Mouse (Mus musculus) forebrain, embryonic 12.5 days (tissue): Measurements from ENCODE around the gene Atp6v1f. TPM values are rescaled to one million over a fixed set of nuclear protein-coding genes. Genes with fewer than 3 reads are reported as not detected.

Experiments
- ATAC-seq: fragments of 200-750 bp; cut with Nextera tagmentation; 2 replicates; pipeline ENCODE4 v1.8.0; 2017; ENCODE audit warnings: moderate TSS enrichment; ENCODE audit not compliant: low FRiP score
- H3K27ac ChIP-seq: fragments of 300-500 bp; sonication (generic); 2 replicates; pipeline ENCODE4 v1.5.1; 2016; ENCODE audit warnings: mild to moderate bottlenecking
- H3K27me3 ChIP-seq: fragments of 300-500 bp; sonication (generic); 2 replicates; pipeline ENCODE4 v1.6.1; 2016; ENCODE audit warnings: mild to moderate bottlenecking
- H3K36me3 ChIP-seq: fragments of 300-500 bp; sonication (generic); replicated peaks from 2 replicates; pipeline ENCODE4 v1.6.1; 2016; ENCODE audit warnings: mild to moderate bottlenecking
- H3K4me1 ChIP-seq: fragments of 300-500 bp; sonication (generic); 2 replicates; pipeline ENCODE4 v1.6.1; 2016
- H3K4me2 ChIP-seq: fragments of 300-500 bp; sonication (generic); 2 replicates; pipeline ENCODE4 v1.6.1; 2016; ENCODE audit warnings: mild to moderate bottlenecking, moderate library complexity
- H3K4me3 ChIP-seq: fragments of 300-500 bp; sonication (generic); replicated peaks from 2 replicates; pipeline ENCODE4 v1.5.1; 2016; ENCODE audit warnings: mild to moderate bottlenecking
- H3K9ac ChIP-seq: fragments of 300-500 bp; sonication (generic); 2 replicates; pipeline ENCODE4 v1.6.1; 2016; ENCODE audit warnings: mild to moderate bottlenecking
- H3K9me3 ChIP-seq: fragments of 300-500 bp; sonication (generic); 2 replicates; pipeline ENCODE4 v1.6.1; 2016
- WGBS: fragments of 180-500 bp; shearing (Covaris S2); methylation state at CpG from one replicate; pipeline ENCODE4 v1.1.7; 2016; 5-methylcytosine and 5-hydroxymethylcytosine counted together
- polyA plus RNA-seq: library from polyadenylated mRNA; unstranded; fragments of >200 nt; fragmentation: Nextera tagmentation; extraction: Ambion mirVana; gene quantifications from 2 replicates; pipeline ENCODE4 v1.2.1, GENCODE M21; 2016

Gene Atp6v1f
- polyA plus RNA-seq, 1 experiment from 2014 or later, result 197 TPM

DNA sequence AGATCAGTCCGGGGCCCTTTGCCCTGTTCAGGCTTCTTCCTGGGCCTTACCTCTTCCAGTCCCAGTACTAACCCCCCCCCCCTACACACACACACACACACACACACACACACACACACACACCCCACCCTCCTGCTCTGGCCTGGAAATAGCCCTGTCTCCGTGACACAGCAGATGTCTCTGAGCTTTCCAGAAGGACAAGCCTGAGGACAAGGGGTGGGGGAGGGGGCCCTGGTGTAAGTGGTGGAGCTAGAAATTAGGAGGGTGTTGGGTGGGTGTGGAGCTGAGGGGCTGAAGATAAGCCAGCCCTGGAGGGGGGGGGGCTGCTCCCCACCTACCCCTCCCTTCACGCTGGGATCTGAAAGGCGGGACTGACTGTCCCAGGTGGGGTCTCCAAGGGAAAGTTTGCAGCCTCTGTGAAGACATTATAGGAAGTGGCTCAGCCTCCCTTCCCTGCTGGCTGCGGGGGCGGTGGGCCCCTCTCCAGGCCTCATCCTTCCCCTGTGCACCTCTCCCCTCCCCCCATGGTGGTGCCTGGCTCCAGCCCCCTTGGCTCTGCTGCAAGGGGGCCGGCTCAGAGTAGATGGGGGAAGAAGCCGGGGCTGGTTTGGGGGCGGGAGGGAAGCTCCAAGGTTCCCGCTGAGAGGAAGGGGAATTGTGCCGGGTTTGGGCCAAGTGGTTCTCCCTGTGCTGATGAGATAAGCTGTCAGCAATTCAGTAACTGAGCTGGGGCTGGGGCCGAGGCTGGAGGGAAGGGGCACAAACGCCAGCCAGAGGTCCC, 32.4 kb upstream of the Atp6v1f start:
- peak; percentile 56 for ATAC-seq
- peak overlapping the region; percentile 86 for H3K4me2 ChIP-seq
- H3K4me3 ChIP-seq, result 0 out of 2 replicates have a peak overlapping the region, but pooled peaks have one; percentile 48
- peaks cover 48% of the 10 kb centered on the region for H3K4me1 ChIP-seq
- no peaks in the 10 kb centered on the region for H3K9me3 ChIP-seq
- H3K27ac ChIP-seq, result peak overlapping the region; percentile 75
- H3K27me3 ChIP-seq, result peaks cover 66% of the 10 kb centered on the region
- H3K36me3 ChIP-seq, result no peaks in the 10 kb centered on the region
- WGBS, result 7% methylated on average over 12 of the region's 13 CpGs
- peak overlapping the region; percentile 40 for H3K9ac ChIP-seq

DNA sequence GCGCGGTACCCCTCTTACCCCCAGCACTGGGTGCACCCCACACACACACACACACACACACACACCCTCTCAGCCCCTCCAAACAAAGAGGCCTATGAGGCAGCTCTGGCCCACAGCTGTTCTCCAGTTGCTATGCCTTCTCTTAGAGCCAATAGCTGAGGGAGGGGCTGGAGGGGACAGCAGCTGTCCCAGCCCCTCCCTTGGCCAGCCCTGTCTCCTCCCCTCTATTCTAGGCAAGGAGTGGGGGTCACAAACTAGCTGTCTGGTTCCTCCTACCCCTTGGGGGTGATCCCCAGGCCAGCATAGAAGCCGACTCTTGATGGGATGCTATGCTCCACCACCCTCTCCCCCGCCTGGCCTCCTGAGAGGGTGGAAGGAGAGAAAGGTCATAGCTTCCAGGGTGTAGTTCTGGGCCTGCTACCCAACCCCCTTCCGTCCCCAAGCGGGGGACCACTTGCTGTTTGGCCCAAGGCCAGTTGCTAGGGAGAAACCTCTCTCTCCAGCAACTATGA, 31.5 kb upstream of the Atp6v1f start:
- H3K4me1 ChIP-seq, result peaks cover 48% of the 10 kb centered on the region
- 7% methylated on average over 6 of the region's 6 CpGs for WGBS
- ATAC-seq, result peak; percentile 45
- H3K36me3 ChIP-seq, result no peaks in the 10 kb centered on the region
- H3K27me3 ChIP-seq, result peaks cover 58% of the 10 kb centered on the region
- peak overlapping the region; percentile 86 for H3K4me2 ChIP-seq
- peak overlapping the region; percentile 40 for H3K9ac ChIP-seq
- no peak overlapping the region; the same call in 1 of the 2 replicates for H3K4me3 ChIP-seq
- H3K9me3 ChIP-seq, result no peaks in the 10 kb centered on the region
- H3K27ac ChIP-seq, result peak overlapping the region; percentile 75

DNA sequence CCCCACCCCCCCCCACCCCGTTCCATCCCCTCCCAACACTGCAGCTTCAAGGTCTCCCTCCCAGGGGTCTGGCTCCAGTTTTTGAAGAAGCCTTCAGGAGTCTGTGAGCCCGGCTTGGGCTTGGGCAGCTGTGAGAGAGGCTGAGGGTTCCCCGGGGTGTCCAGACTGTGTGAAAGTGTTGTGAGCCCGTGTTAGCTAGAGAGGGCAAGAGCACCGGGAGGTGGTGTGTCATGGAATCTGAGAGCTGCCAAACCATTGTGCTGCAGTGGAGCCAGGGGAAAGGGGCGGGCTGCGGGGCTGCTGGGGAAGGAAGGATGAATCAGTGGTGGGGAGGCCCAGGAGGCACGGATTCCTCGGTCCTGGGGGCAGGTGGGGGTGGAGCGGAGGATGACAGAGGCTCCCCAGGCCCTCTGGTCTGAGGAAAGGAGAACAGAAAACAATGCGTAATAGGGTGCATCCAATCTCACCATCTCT, 31.0 kb upstream of the Atp6v1f start:
- Histone ChIP-seq H3K27me3 (peaks cover 53% of the 10 kb centered on the region), H3K4me1 (peaks cover 48% of the 10 kb centered on the region), H3K4me2 (peak overlapping the region; percentile 86), H3K36me3 (no peaks in the 10 kb centered on the region), H3K4me3 (no peak overlapping the region), H3K27ac (peak overlapping the region; percentile 75), H3K9me3 (no peaks in the 10 kb centered on the region), H3K9ac (peak overlapping the region; percentile 40)
- WGBS, result 6% methylated on average over 11 of the region's 11 CpGs
- no peak for ATAC-seq

DNA sequence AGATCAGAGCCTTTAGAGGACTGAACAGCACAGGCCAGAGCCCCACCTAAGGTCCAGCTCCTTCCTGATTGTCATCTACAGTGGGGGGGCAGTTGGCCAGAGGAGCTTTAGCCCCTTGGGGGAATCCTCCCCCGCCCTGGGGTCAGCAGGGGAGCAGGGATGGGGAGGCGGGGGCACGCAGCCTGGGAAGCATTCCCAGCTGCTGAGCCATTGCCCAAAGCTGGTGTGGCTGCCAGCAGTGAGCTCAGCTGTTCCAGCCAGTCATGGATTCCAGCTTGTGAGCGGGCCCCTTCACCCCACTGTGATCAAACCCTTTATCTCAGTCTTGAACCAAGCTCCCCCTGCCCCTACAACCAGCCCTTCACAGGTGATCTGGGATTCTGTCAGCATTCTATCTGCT, 28.3 kb upstream of the Atp6v1f start:
- WGBS, result 80% methylated on average over 4 of the region's 4 CpGs
- H3K36me3 ChIP-seq, result no peaks in the 10 kb centered on the region
- H3K9ac ChIP-seq, result no peak overlapping the region
- no peak overlapping the region for H3K4me3 ChIP-seq
- no peaks in the 10 kb centered on the region for H3K9me3 ChIP-seq
- peaks cover 30% of the 10 kb centered on the region for H3K4me1 ChIP-seq
- ATAC-seq, result no peak
- H3K4me2 ChIP-seq, result no peak overlapping the region
- peaks cover 25% of the 10 kb centered on the region for H3K27me3 ChIP-seq
- H3K27ac ChIP-seq, result no peak overlapping the region

DNA sequence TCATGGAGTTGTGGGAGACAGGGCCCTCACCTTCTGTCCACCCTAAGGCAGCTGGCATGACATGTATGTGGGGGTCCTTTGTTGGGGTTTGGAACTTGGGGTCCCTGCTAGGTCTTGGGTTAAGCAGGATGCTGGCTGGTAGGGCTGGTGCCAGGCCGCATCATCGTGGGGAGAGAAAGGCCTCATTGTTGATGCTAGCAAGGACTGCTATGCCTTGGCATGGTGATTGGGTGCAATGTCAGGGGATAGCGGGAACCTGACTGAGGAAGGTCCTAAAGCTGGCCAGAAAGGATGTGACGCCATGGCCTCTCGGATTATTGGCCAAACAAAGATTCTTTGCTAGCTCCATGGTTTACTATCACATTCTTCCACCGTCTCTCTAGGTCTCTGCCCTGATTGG, 27.7 kb upstream of the Atp6v1f start:
- Histone ChIP-seq H3K4me1 (peaks cover 24% of the 10 kb centered on the region), H3K27ac (no peak overlapping the region), H3K9ac (no peak overlapping the region), H3K4me2 (no peak overlapping the region), H3K27me3 (peaks cover 20% of the 10 kb centered on the region), H3K36me3 (no peaks in the 10 kb centered on the region), H3K4me3 (no peak overlapping the region), H3K9me3 (no peaks in the 10 kb centered on the region)
- 88% methylated on average over 6 of the region's 6 CpGs for WGBS
- no peak for ATAC-seq

DNA sequence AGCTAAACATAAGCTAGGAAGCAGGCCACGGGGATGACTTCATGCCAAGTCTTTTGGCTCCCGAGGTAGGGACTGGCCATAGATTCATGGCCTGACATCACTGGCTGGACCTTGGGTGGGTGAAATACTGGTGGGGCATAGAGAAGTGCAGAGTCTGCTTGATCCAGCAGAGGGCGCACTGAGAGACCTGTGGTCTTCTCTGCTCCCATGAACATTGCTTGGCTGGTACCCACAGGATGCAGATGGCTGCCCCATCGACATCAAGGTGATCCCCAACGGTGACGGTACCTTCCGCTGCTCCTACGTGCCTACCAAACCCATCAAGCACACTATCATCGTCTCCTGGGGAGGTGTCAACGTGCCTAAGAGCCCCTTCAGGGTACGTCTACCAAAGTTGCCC, 22.7 kb upstream of the Atp6v1f start:
- no peaks in the 10 kb centered on the region for H3K27me3 ChIP-seq
- no peaks in the 10 kb centered on the region for H3K4me1 ChIP-seq
- no peak overlapping the region for H3K27ac ChIP-seq
- no peak overlapping the region for H3K4me3 ChIP-seq
- H3K4me2 ChIP-seq, result no peak overlapping the region
- ATAC-seq, result no peak
- no peaks in the 10 kb centered on the region for H3K9me3 ChIP-seq
- H3K9ac ChIP-seq, result no peak overlapping the region
- no peaks in the 10 kb centered on the region for H3K36me3 ChIP-seq
- 72% methylated on average over 11 of the region's 11 CpGs for WGBS

DNA sequence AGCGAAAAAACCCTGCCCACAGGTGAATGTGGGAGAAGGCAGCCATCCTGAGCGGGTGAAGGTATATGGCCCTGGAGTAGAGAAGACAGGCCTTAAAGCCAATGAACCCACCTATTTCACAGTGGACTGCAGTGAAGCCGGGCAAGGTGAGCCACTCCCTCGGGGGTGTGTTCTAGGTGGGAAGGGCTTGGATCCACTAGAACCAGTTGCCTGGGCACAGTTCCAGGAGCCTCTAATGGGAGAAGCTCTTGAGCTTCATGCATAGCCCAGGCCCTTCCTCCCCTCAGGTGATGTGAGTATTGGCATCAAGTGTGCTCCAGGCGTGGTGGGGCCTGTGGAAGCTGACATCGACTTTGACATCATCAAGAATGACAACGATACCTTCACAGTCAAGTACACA, 22.2 kb upstream of the Atp6v1f start:
- no peaks in the 10 kb centered on the region for H3K4me1 ChIP-seq
- H3K36me3 ChIP-seq, result no peaks in the 10 kb centered on the region
- no peak overlapping the region for H3K4me3 ChIP-seq
- H3K9ac ChIP-seq, result no peak overlapping the region
- 92% methylated on average over 7 of the region's 7 CpGs for WGBS
- no peaks in the 10 kb centered on the region for H3K27me3 ChIP-seq
- ATAC-seq, result no peak
- H3K27ac ChIP-seq, result no peak overlapping the region
- H3K9me3 ChIP-seq, result no peaks in the 10 kb centered on the region
- H3K4me2 ChIP-seq, result no peak overlapping the region

DNA sequence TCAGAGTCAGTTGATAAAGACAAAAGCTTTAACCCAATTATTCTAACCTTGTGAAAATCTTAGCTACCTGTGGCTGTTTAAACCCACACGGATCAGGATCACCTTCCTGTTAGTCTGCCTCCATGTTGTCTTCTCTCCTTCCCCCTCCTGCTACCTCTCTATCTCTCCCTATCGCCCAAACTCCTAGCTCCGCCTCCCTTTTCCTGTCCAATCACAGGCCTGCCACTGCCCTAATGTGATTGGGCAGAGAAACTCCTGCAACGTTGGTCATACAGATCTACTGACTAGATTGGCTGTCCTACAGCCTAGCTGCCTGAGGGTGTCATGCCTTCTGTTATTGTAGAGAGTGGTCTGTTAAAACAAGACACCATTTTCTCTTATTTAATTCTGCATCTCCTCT, 17.7 kb upstream of the Atp6v1f start:
- WGBS, result 28% methylated on average over 4 of the region's 4 CpGs
- H3K9ac ChIP-seq, result no peak overlapping the region
- H3K27ac ChIP-seq, result no peak overlapping the region
- H3K4me2 ChIP-seq, result no peak overlapping the region
- ATAC-seq, result no peak
- H3K4me3 ChIP-seq, result no peak overlapping the region
- H3K4me1 ChIP-seq, result no peaks in the 10 kb centered on the region
- no peaks in the 10 kb centered on the region for H3K9me3 ChIP-seq
- no peaks in the 10 kb centered on the region for H3K36me3 ChIP-seq
- H3K27me3 ChIP-seq, result no peaks in the 10 kb centered on the region

DNA sequence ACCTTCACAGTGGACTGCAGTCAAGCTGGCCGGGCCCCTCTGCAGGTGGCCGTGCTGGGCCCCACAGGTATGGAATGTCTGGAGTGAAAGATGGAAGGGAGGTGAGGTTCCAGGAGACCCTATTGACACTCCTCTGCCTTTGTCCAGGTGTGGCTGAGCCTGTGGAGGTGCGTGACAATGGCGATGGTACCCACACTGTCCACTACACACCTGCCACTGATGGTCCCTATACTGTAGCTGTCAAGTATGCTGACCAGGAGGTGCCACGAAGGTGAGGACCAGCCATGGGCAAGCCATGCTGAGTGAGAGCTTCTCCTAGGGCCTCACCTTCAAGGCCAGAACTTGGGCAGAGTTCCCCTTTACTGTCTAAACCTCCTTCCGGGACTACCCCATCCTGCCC, 16.9 kb upstream of the Atp6v1f start:
- 94% methylated on average over 6 of the region's 6 CpGs for WGBS
- no peak overlapping the region for H3K4me3 ChIP-seq
- H3K27me3 ChIP-seq, result no peaks in the 10 kb centered on the region
- H3K36me3 ChIP-seq, result no peaks in the 10 kb centered on the region
- H3K27ac ChIP-seq, result no peak overlapping the region
- no peaks in the 10 kb centered on the region for H3K9me3 ChIP-seq
- no peaks in the 10 kb centered on the region for H3K4me1 ChIP-seq
- H3K9ac ChIP-seq, result no peak overlapping the region
- no peak for ATAC-seq
- no peak overlapping the region for H3K4me2 ChIP-seq

DNA sequence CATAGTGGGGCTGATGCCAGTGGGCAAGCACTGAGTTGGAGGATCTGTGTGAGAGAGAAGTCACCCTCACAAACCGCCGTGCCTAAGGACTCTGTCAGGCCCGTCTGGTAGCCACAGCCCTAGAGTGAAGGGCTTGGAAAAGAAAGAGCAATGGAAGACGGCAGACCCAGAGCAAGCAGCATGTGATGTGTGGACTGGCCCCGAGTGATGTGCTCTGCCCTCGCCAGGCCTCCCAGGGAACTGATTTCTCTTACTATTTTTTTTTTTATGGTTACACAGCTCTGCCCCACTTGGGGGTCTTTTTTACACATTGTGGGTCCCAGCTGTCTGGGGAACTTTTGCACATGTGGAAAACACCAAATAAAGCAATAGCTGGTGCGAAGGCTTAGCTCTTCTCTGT, 6.0 kb upstream of the Atp6v1f start:
- no peak for ATAC-seq
- 59% methylated on average over 7 of the region's 7 CpGs for WGBS

DNA sequence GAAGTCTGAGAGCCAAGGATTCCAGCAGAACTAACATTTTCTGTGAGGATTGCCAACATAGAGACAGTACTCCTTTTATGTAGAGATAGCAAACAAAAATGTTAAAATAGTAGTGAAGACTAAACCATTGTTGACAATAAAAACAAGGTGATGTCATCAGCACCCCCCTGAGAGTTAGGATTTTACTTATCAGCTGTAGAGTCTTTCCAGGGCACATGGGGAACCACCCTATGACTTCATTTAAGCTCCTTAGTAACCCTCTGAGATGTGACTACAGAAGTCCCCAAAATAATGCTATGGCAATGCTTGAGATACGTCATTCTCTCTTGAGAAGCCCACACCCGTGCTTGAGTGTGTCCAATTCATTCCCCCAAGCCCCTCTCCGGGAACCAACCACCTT, 4.1 kb upstream of the Atp6v1f start:
- Histone ChIP-seq H3K4me2 (no peak overlapping the region), H3K27ac (no peak overlapping the region), H3K9ac (no peak overlapping the region), H3K9me3 (no peaks in the 10 kb centered on the region), H3K27me3 (no peaks in the 10 kb centered on the region), H3K36me3 (no peaks in the 10 kb centered on the region), H3K4me1 (peaks cover 3% of the 10 kb centered on the region), H3K4me3 (no peak overlapping the region)
- WGBS, result 82% methylated on average over 3 of the region's 3 CpGs
- ATAC-seq, result no peak

More for the DNA sequence above, 6.0 kb upstream of the Atp6v1f start:
- H3K9me3 ChIP-seq, result no peaks in the 10 kb centered on the region
- H3K4me3 ChIP-seq, result no peak overlapping the region
- H3K27me3 ChIP-seq, result no peaks in the 10 kb centered on the region
- no peaks in the 10 kb centered on the region for H3K4me1 ChIP-seq
- H3K9ac ChIP-seq, result no peak overlapping the region
- no peak overlapping the region for H3K4me2 ChIP-seq
- H3K27ac ChIP-seq, result no peak overlapping the region
- H3K36me3 ChIP-seq, result no peaks in the 10 kb centered on the region

DNA sequence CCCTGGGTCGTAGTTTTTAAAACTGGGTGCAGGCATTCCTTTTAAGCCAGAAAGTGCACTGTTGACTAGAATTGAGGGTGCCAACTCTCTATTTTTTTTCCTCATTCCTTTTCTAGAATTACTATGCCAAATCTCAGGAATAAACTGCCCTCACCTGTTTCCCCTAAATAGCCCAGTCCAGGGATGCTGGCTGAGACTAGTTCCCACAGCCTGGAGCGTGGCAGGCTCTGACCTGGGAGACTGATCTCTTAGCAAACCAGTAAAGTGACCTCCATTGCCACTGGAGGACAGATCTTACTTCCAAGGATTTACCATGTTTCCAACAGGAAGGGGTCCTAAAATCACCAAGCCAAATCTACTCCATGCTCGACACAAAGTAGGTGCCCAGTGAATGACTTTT, 1.3 kb downstream of the Atp6v1f start:
- H3K4me1 ChIP-seq, result peaks cover 18% of the 10 kb centered on the region
- ATAC-seq, result no peak

DNA sequence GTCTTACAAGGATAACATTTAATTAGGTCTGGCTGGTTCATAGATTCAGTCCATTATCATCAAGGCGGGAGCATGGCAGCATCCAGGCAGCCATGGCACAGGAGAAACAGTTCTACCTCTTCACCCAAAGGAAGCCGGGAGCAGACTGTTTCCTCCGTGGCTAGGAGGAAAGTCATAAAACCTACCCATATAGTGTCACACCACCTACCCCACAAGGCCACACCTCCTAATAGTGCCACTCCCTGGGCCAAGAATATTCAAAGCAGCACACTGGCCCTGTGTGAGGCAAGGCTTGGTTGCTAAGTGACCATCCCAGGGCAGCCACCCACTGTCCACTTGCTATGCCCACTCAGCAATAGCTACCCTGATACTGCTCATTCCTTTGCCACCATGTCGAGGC, 3.6 kb downstream of the Atp6v1f start, which contains the start of gene Atp6v1fnb:
Gene Atp6v1fnb (plus strand): TSS at position 301 of the 400 bp plus-strand sequence.
- ATAC-seq, result no peak
- Histone ChIP-seq H3K4me2 (no peak within 1 kb of the TSS), H3K4me1 (peaks cover 26% of the 10 kb centered on the region), H3K27me3 (peaks cover 20% of the 10 kb centered on the region), H3K36me3 (peaks cover 20% of the 10 kb centered on the region), H3K27ac (no peak within 1 kb of the TSS), H3K9ac (no peak within 1 kb of the TSS), H3K9me3 (no peaks in the 10 kb centered on the region), H3K4me3 (no peak within 1 kb of the TSS)
- WGBS, result 98% methylated on average over 4 of the region's 4 CpGs

More for the DNA sequence above, 1.3 kb downstream of the Atp6v1f start:
- Histone ChIP-seq H3K9ac (peak overlapping the region; percentile 68; the same call in 1 of the 2 replicates), H3K36me3 (peaks cover 20% of the 10 kb centered on the region), H3K9me3 (no peaks in the 10 kb centered on the region), H3K27ac (no peak overlapping the region), H3K4me2 (peak overlapping the region; percentile 81), H3K4me3 (peak overlapping the region; percentile 67; the same call in 1 of the 2 replicates), H3K27me3 (peaks cover 5% of the 10 kb centered on the region; the same call in 1 of the 2 replicates)
- 89% methylated on average over 3 of the region's 3 CpGs for WGBS
